Mouse (Mus musculus): ENCODE data around the gene Kbtbd8. TPM values are rescaled to one million over a fixed set of nuclear protein-coding genes. Genes with fewer than 3 reads are reported as not detected.

The Kbtbd8 gene
- polyA plus RNA-seq (2015; fragmentation: Nextera tagmentation; extraction: Ambion mirVana): 1.1 and 1.2 TPM in 2 replicates

GRCm38 (mm10) chr6:95116946-95117345, at the start of gene Kbtbd8:
TSS of gene Kbtbd8 (plus strand) at chr6:95117240.
- peak within 1 kb of the TSS; percentile 9; the same call in 1 of the 2 replicates for H3K27ac ChIP-seq (ENCODE audit: low read depth)
- H3K4me1 ChIP-seq (ENCODE audit: insufficient read depth): peaks cover 5% of the 10 kb centered on the region; the same call in 1 of the 2 replicates
- WGBS (ENCODE audit: insufficient replicate concordance): 27% methylated on average over 13 of the region's 13 CpGs
- H3K9ac ChIP-seq (replicated peaks): peak within 1 kb of the TSS; percentile 65
- DNase-seq (peak; percentile 16), ATAC-seq (no peak)
- TF ChIP-seq CTCF (IDR thresholded peaks at IDR 0.05; ENCODE audit: low read depth): no peak
- TF ChIP-seq EP300 (IDR thresholded peaks at IDR 0.05; ENCODE audit: low read depth): no peak
- peak within 1 kb of the TSS; percentile 78 for H3K4me2 ChIP-seq (ENCODE audit: low read depth, low read length)
- H3K9me3 ChIP-seq (ENCODE audit: low read length): no peaks in the 10 kb centered on the region
- H3K4me3 ChIP-seq (ENCODE audit: low read depth, low read length): peak within 1 kb of the TSS; percentile 79
- H3K36me3 ChIP-seq (replicated peaks; ENCODE audit: insufficient read depth, low read length): no peaks in the 10 kb centered on the region
- no peaks in the 10 kb centered on the region for H3K27me3 ChIP-seq (ENCODE audit: insufficient read depth, low read length)

GRCm38 (mm10) chr6:95069753-95070152, 47.3 kb upstream of the Kbtbd8 start:
- Histone ChIP-seq H3K4me3 (ENCODE audit: low read depth, low read length) (no peak overlapping the region), H3K36me3 (replicated peaks; ENCODE audit: insufficient read depth, low read length) (no peaks in the 10 kb centered on the region), H3K9ac (replicated peaks) (no peak overlapping the region), H3K4me1 (ENCODE audit: insufficient read depth) (no peaks in the 10 kb centered on the region), H3K9me3 (ENCODE audit: low read length) (no peaks in the 10 kb centered on the region), H3K27me3 (ENCODE audit: insufficient read depth, low read length) (no peaks in the 10 kb centered on the region), H3K27ac (ENCODE audit: low read depth) (no peak overlapping the region), H3K4me2 (ENCODE audit: low read depth, low read length) (no peak overlapping the region)
- TF ChIP-seq EP300 (IDR thresholded peaks at IDR 0.05; ENCODE audit: low read depth) (no peak), CTCF (IDR thresholded peaks at IDR 0.05; ENCODE audit: low read depth) (no peak)
- DNase-seq: no peak
- ATAC-seq: no peak
- WGBS (ENCODE audit: insufficient replicate concordance): 80% methylated on average over 10 of the region's 10 CpGs

GRCm38 (mm10) chr6:95085276-95085675, 31.8 kb upstream of the Kbtbd8 start:
- no peaks in the 10 kb centered on the region for H3K4me1 ChIP-seq (ENCODE audit: insufficient read depth)
- no peak for ATAC-seq
- WGBS (ENCODE audit: insufficient replicate concordance): 60% methylated on average over 1 of the region's 1 CpGs
- H3K36me3 ChIP-seq (replicated peaks; ENCODE audit: insufficient read depth, low read length): no peaks in the 10 kb centered on the region
- H3K9me3 ChIP-seq (ENCODE audit: low read length): no peaks in the 10 kb centered on the region
- DNase-seq: no peak
- H3K4me2 ChIP-seq (ENCODE audit: low read depth, low read length): no peak overlapping the region
- H3K4me3 ChIP-seq (ENCODE audit: low read depth, low read length): no peak overlapping the region
- H3K27me3 ChIP-seq (ENCODE audit: insufficient read depth, low read length): no peaks in the 10 kb centered on the region
- no peak for TF ChIP-seq CTCF (IDR thresholded peaks at IDR 0.05; ENCODE audit: low read depth)
- TF ChIP-seq EP300 (IDR thresholded peaks at IDR 0.05; ENCODE audit: low read depth): no peak
- no peak overlapping the region for H3K27ac ChIP-seq (ENCODE audit: low read depth)
- no peak overlapping the region for H3K9ac ChIP-seq (replicated peaks)

- H3K9me3 ChIP-seq (ENCODE audit: low read length): no peaks in the 10 kb centered on the region
- TF ChIP-seq CTCF (IDR thresholded peaks at IDR 0.05; ENCODE audit: low read depth): no peak
- no peak for TF ChIP-seq EP300 (IDR thresholded peaks at IDR 0.05; ENCODE audit: low read depth)
- no peak overlapping the region for H3K4me3 ChIP-seq (ENCODE audit: low read depth, low read length)
- no peaks in the 10 kb centered on the region for H3K27me3 ChIP-seq (ENCODE audit: insufficient read depth, low read length)
- H3K9ac ChIP-seq (replicated peaks): no peak overlapping the region
- H3K27ac ChIP-seq (ENCODE audit: low read depth): no peak overlapping the region
- no peak for ATAC-seq
- 83% methylated on average over 6 of the region's 6 CpGs for WGBS (ENCODE audit: insufficient replicate concordance)
- no peaks in the 10 kb centered on the region for H3K36me3 ChIP-seq (replicated peaks; ENCODE audit: insufficient read depth, low read length)
- H3K4me2 ChIP-seq (ENCODE audit: low read depth, low read length): no peak overlapping the region
- no peaks in the 10 kb centered on the region for H3K4me1 ChIP-seq (ENCODE audit: insufficient read depth)
- no peak for DNase-seq
These were observed 29.7 kb upstream of the Kbtbd8 start for GRCm38 (mm10) chr6:95087154-95087846.

GRCm38 (mm10) chr6:95088075-95088474, 29.0 kb upstream of the Kbtbd8 start:
- no peak overlapping the region for H3K9ac ChIP-seq (replicated peaks)
- H3K4me1 ChIP-seq (ENCODE audit: insufficient read depth): no peaks in the 10 kb centered on the region
- DNase-seq: no peak
- no peak for ATAC-seq
- H3K27me3 ChIP-seq (ENCODE audit: insufficient read depth, low read length): no peaks in the 10 kb centered on the region
- TF ChIP-seq EP300 (IDR thresholded peaks at IDR 0.05; ENCODE audit: low read depth): no peak
- TF ChIP-seq CTCF (IDR thresholded peaks at IDR 0.05; ENCODE audit: low read depth): peak; percentile 42
- no peaks in the 10 kb centered on the region for H3K9me3 ChIP-seq (ENCODE audit: low read length)
- WGBS (ENCODE audit: insufficient replicate concordance): 39% methylated on average over 4 of the region's 4 CpGs
- no peak overlapping the region for H3K4me2 ChIP-seq (ENCODE audit: low read depth, low read length)
- no peaks in the 10 kb centered on the region for H3K36me3 ChIP-seq (replicated peaks; ENCODE audit: insufficient read depth, low read length)
- no peak overlapping the region for H3K4me3 ChIP-seq (ENCODE audit: low read depth, low read length)
- no peak overlapping the region for H3K27ac ChIP-seq (ENCODE audit: low read depth)

- H3K4me1 ChIP-seq (ENCODE audit: insufficient read depth): no peaks in the 10 kb centered on the region
- H3K27ac ChIP-seq (ENCODE audit: low read depth): no peak overlapping the region
- no peak overlapping the region for H3K4me3 ChIP-seq (ENCODE audit: low read depth, low read length)
- H3K27me3 ChIP-seq (ENCODE audit: insufficient read depth, low read length): no peaks in the 10 kb centered on the region
- no peaks in the 10 kb centered on the region for H3K9me3 ChIP-seq (ENCODE audit: low read length)
- no peak for TF ChIP-seq CTCF (IDR thresholded peaks at IDR 0.05; ENCODE audit: low read depth)
- TF ChIP-seq EP300 (IDR thresholded peaks at IDR 0.05; ENCODE audit: low read depth): no peak
- ATAC-seq: no peak
- no peak overlapping the region for H3K9ac ChIP-seq (replicated peaks)
- no peaks in the 10 kb centered on the region for H3K36me3 ChIP-seq (replicated peaks; ENCODE audit: insufficient read depth, low read length)
- WGBS (ENCODE audit: insufficient replicate concordance): 33% methylated on average over 2 of the region's 2 CpGs
- H3K4me2 ChIP-seq (ENCODE audit: low read depth, low read length): no peak overlapping the region
- DNase-seq: no peak
These were observed 22.3 kb upstream of the Kbtbd8 start for GRCm38 (mm10) chr6:95094695-95095094.
